Mouse (Mus musculus): ENCODE data around the gene Tcf7l2.

The Tcf7l2 gene

DNA sequence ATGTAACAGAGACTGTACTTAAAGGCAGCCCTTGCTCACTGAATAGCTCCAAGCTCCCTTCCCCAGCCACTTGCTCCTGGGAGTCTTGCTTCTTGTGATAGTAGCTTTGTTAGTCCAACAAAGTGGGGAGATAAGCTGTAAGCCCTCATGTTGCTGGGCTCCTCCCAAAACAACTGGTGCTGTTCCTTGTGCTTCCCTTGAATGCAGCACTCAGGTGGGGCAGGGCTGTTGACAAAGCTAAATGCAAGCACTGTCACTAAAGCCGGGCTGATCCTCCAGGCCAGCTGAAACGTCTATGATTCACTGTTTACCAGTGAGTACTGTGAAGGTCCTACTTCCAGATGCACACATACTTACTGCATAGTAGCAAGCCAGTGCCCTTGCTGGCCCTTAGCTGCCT lies 120.1 kb downstream of the Tcf7l2 start:
- no peak for DNase-seq (ENCODE audit: low spot score in 2 of 2)

GRCm38 (mm10) chr19:55862559-55862958 lies 120.9 kb downstream of the Tcf7l2 start:
- no peak for DNase-seq (ENCODE audit: low spot score in 2 of 2)

- no peak for DNase-seq (ENCODE audit: low spot score in 2 of 2)
Measured at GRCm38 (mm10) chr19:55865049-55865448, 123.4 kb downstream of the Tcf7l2 start.

DNA sequence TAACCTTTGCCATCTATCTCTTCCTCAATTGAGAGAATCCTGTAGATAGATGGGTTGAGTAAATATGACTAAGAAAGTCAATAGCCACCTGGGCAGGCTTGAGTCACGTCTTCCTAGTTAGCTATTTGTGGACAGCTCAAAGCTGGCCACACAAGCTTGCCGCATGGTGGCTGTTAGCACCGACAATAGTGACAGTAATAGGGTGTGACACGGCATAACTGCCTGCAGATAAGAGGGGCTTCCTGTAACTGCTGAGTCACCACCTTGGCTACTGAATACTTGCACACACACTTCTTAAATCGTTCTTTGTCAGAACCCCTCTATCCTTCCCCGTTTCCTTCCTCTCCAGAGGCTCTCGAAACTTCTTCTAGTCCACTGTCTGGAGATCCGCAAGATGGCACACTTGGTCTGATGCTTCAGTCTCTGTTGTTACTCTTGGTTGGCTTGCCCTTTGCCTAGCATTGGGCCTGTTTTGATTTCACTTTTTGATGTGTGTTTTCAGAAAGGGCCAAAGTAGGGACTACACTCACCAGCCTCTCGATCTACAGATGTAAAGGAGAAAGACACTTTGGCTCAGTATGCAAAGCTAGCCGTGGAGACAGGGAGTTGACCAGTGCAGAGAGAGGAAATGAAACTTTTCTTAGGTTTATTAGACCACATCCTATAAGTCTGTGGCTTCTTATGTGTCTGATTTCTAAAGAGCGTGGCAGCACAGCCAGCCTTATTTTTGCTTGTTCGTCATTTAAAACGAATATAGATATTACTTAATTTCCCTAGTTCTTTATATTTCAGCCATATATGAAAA lies 124.4 kb downstream of the Tcf7l2 start:
- DNase-seq (ENCODE audit: low spot score in 2 of 2), result peak in 1 of 2 experiments; percentile 12

DNA sequence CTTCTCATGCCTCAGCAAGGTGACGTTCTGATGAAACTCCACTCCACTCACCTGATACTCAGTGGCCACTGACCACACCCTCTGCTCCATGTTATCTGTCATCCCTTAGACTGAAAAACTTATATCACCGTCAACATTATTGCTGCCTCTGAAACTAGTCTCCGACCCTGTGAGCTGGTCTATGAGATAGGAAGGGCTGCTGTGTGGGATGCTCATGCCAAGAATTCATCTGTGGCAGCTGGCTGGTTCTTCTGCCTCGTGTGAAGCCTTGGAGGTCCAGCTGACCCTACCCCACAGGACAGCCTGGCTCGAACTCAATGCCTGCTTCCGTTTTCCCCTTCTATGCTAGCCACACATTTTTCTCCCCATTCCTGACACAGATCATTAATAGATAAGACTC lies 125.6 kb downstream of the Tcf7l2 start:
- no peak for DNase-seq (ENCODE audit: low spot score in 2 of 2)

GRCm38 (mm10) chr19:55867905-55868304 lies 126.3 kb downstream of the Tcf7l2 start:
- no peak for DNase-seq (ENCODE audit: low spot score in 2 of 2)

GRCm38 (mm10) chr19:55868597-55868996 lies 127.0 kb downstream of the Tcf7l2 start:
- DNase-seq (ENCODE audit: low spot score in 2 of 2), result no peak

DNA sequence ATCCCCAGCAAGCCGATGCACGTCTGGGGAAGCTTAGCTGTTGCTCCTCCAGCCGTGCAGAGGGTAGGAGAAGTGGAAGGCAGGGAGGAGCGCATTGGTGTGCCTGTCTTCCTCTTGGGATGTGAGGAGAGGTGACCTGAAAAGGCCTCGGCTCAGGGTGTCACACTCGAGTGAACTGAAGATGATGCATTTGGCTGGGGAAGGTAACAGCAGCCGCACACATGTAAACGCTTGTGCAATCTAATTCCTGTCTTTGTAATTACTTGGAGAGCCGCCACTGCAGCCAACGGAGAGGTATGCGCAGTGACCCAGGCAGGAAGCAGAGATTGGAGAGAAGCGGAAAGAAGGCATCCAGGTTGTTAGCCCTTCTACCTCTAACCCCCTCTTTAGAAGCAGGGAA lies 129.2 kb downstream of the Tcf7l2 start:
- DNase-seq (ENCODE audit: low spot score in 2 of 2), result no peak

- no peak for DNase-seq (ENCODE audit: low spot score in 2 of 2)
Measured at GRCm38 (mm10) chr19:55871496-55871895, 129.9 kb downstream of the Tcf7l2 start.

DNA sequence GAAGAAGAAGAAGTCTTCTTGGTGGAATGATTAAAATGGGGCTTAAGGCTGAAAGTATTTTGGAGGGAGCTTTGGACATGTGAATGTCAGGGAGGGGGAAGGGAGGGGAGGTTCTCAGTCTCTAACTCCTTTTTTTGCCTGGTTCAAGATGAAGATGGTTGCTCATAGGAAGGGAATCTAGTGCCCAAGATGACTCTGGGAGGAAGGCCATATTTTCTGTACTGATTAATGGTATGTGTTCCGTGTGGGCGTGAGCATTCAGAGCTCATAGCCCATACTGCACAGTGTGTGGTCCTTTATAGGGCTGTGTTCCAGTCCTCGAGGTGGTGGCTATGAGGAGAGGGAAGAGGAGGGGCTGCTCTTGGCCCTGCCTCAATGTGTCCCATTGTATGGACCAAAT lies 131.6 kb downstream of the Tcf7l2 start:
- no peak for DNase-seq (ENCODE audit: low spot score in 2 of 2)

- no peak for DNase-seq (ENCODE audit: low spot score in 2 of 2)
Measured at GRCm38 (mm10) chr19:55876501-55876900, 134.9 kb downstream of the Tcf7l2 start.

GRCm38 (mm10) chr19:55877404-55877915 lies 135.8 kb downstream of the Tcf7l2 start:
- peak; percentile 33 to 59 for DNase-seq (ENCODE audit: low spot score in 2 of 2)

GRCm38 (mm10) chr19:55880664-55881359 lies 139.2 kb downstream of the Tcf7l2 start:
- no peak for DNase-seq (ENCODE audit: low spot score in 2 of 2)

- DNase-seq (ENCODE audit: low spot score in 2 of 2), result no peak
Measured at GRCm38 (mm10) chr19:55886536-55886935, 144.9 kb downstream of the Tcf7l2 start.

DNA sequence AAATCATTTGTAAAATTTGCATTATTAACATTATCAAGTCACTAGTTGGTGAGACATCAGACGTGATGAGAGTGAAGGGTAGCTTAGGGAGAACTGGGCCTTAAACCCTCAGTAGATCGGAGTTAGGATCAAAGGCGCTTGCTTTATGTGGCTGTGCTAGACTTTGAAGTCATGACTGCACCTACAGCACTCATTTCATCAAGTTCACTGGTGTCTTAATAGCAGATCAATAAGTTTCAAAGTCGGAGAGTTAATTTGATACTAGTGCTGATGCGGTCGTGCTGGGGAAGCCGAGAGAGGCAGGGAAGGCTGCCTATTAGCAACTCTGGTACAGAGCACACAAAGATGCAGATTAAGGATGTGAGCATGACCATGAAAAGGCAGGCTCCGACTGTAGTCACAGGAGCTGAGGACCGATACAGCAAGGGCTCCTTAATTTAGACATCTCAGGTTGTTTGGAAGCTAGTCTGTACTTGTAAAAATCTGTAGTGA lies 150.1 kb downstream of the Tcf7l2 start:
- DNase-seq (ENCODE audit: low spot score in 2 of 2), result no peak

DNA sequence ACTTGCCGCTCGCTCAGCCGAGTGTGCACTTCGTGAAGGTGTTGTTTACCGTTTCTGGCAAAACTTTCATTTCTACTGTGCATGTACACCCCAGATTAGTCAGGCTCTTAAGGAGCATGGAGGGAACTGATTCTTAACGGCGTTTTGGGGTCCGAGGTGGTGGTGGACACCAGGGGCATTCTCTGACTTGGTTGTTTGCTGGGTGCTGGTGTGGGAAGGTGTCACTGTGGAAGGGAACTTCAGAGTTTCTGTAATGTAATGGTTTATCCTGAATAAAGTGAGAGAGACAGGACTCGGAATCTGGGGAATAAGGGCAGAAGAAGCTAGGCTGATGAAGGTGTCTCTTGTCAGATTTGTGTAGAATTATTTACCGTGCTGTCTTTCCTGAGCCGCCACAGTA lies 151.9 kb downstream of the Tcf7l2 start:
- DNase-seq (ENCODE audit: low spot score in 2 of 2), result no peak

GRCm38 (mm10) chr19:55894396-55894795 lies 152.8 kb downstream of the Tcf7l2 start:
- no peak for DNase-seq (ENCODE audit: low spot score in 2 of 2)

DNA sequence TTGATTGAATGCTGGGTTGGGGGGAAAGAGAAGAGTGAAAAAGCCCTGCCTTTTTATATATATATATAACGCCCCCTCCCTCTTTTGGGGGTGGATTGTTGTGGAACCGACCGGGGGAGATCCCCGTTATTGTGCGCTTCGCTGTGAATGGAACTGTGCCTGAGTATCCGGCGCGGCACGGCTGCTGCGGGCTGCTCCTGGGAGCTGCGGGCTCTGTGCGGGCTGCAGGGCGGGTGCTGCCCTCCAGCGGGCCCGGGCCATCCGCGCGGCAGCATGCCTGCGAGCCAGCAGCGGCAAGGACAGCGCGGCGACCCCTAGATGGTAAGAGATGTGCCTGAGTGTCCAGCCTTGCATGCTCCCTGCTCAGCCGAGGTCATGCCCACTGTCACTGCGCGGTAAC lies 153.7 kb downstream of the Tcf7l2 start:
- DNase-seq (ENCODE audit: low spot score in 2 of 2), result peak in 1 of 2 experiments; percentile 10

- DNase-seq (ENCODE audit: low spot score in 2 of 2), result no peak
Measured at GRCm38 (mm10) chr19:55895807-55896420, 154.3 kb downstream of the Tcf7l2 start.

GRCm38 (mm10) chr19:55896629-55897028 lies 155.0 kb downstream of the Tcf7l2 start:
- DNase-seq (ENCODE audit: low spot score in 2 of 2), result no peak

- no peak for DNase-seq (ENCODE audit: low spot score in 2 of 2)
Measured at GRCm38 (mm10) chr19:55902573-55903385, 161.2 kb downstream of the Tcf7l2 start.

All from spleen, postnatal 14 days (tissue).